Mouse (Mus musculus) embryonic facial prominence, embryonic 15.5 days (tissue): ENCODE measurements at regions not wholly inside any gene's neighbourhood (a gene's known extent, or its start where the extent isn't known, plus 50 kb on each side); places are given as distances from the start of the nearest gene placed in this dataset.
A peak's percentile ranks its signal among the peaks of the same experiment; 100 is the strongest.

Source experiments
- ATAC-seq: fragments of 200-750 bp; cut with Nextera tagmentation; 2 replicates; pipeline ENCODE4 v1.8.0; 2017; ENCODE audit warnings: low read depth, moderate TSS enrichment; ENCODE audit not compliant: insufficient number of reproducible peaks, low FRiP score, low TSS enrichment
- H3K27ac ChIP-seq: fragments of 300-500 bp; sonication (generic); replicated peaks from 2 replicates; pipeline ENCODE4 v1.5.1; 2015; ENCODE audit warnings: mild to moderate bottlenecking, inconsistent platforms
- H3K27me3 ChIP-seq: fragments of 300-500 bp; sonication (generic); 2 replicates; pipeline ENCODE4 v1.6.1; 2015; ENCODE audit warnings: inconsistent platforms
- H3K36me3 ChIP-seq: fragments of 300-500 bp; sonication (generic); 2 replicates; pipeline ENCODE4 v1.6.1; 2015; ENCODE audit warnings: mild to moderate bottlenecking, inconsistent platforms
- H3K4me1 ChIP-seq: fragments of 300-500 bp; sonication (generic); 2 replicates; pipeline ENCODE4 v1.6.1; 2015; ENCODE audit warnings: inconsistent platforms
- H3K4me2 ChIP-seq: fragments of 300-500 bp; sonication (generic); replicated peaks from 2 replicates; pipeline ENCODE4 v1.6.1; 2015; ENCODE audit warnings: mild to moderate bottlenecking, inconsistent platforms
- H3K4me3 ChIP-seq: fragments of 300-500 bp; sonication (generic); replicated peaks from 2 replicates; pipeline ENCODE4 v1.5.1; 2015; ENCODE audit warnings: mild to moderate bottlenecking, inconsistent platforms
- H3K9ac ChIP-seq: fragments of 300-500 bp; sonication (generic); 2 replicates; pipeline ENCODE4 v1.6.1; 2015; ENCODE audit warnings: inconsistent platforms
- H3K9me3 ChIP-seq: fragments of 300-500 bp; sonication (generic); replicated peaks from 2 replicates; pipeline ENCODE4 v1.6.1; 2016; ENCODE audit warnings: inconsistent platforms
- WGBS: fragments of 180-500 bp; shearing (Covaris S2); methylation state at CpG from one replicate; pipeline ENCODE4 v1.1.7; 2015; 5-methylcytosine and 5-hydroxymethylcytosine counted together

DNA sequence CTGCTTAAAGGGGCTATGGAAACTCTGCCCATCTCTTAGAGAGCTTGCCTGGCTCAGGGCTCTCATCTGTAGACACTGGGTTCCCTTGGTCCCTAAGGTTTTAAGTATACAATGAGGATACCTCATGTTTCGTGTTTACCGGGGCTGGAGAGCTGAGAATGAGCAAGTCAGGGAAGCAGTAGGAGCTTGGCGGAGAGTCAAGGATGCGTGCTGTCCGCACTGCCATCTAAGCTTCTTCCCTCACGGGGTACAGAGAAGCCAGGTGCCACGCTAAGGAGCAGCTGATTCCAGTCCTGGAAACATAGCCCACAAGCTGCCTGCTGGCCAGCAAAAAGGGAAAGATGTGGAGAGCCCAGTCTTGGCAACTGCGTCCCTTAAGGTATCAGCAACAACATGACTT, 55.0 kb upstream of the Ttc34 start:
- Histone ChIP-seq H3K27me3 (peaks cover 25% of the 10 kb centered on the region), H3K27ac (no peak overlapping the region), H3K9ac (no peak overlapping the region), H3K4me3 (no peak overlapping the region), H3K9me3 (no peaks in the 10 kb centered on the region), H3K4me2 (no peak overlapping the region), H3K36me3 (no peaks in the 10 kb centered on the region), H3K4me1 (peaks cover 13% of the 10 kb centered on the region)
- 76% methylated on average over 8 of the region's 8 CpGs for WGBS
- no peak for ATAC-seq

GRCm38 (mm10) chr4:154785282-154785987, 51.8 kb upstream of the Ttc34 start:
- Histone ChIP-seq H3K36me3 (no peaks in the 10 kb centered on the region), H3K27me3 (peaks cover 32% of the 10 kb centered on the region), H3K9me3 (no peaks in the 10 kb centered on the region), H3K27ac (no peak overlapping the region), H3K9ac (no peak overlapping the region), H3K4me2 (no peak overlapping the region), H3K4me1 (peaks cover 30% of the 10 kb centered on the region), H3K4me3 (no peak overlapping the region)
- peak; percentile 36; the same call in 1 of the 2 replicates for ATAC-seq
- 55% methylated on average over 8 of the region's 8 CpGs for WGBS

GRCm38 (mm10) chr4:154787190-154787589, 50.1 kb upstream of the Ttc34 start:
- ATAC-seq = no peak
- peaks cover 30% of the 10 kb centered on the region for H3K4me1 ChIP-seq
- H3K4me2 ChIP-seq = no peak overlapping the region
- 26% methylated on average over 8 of the region's 8 CpGs for WGBS
- no peaks in the 10 kb centered on the region for H3K36me3 ChIP-seq
- H3K9ac ChIP-seq = no peak overlapping the region
- no peaks in the 10 kb centered on the region for H3K9me3 ChIP-seq
- H3K27ac ChIP-seq = no peak overlapping the region
- H3K4me3 ChIP-seq = no peak overlapping the region
- H3K27me3 ChIP-seq = peaks cover 31% of the 10 kb centered on the region
